Mouse (Mus musculus): ENCODE measurements around the gene Uaca.

Uaca gene

DNA sequence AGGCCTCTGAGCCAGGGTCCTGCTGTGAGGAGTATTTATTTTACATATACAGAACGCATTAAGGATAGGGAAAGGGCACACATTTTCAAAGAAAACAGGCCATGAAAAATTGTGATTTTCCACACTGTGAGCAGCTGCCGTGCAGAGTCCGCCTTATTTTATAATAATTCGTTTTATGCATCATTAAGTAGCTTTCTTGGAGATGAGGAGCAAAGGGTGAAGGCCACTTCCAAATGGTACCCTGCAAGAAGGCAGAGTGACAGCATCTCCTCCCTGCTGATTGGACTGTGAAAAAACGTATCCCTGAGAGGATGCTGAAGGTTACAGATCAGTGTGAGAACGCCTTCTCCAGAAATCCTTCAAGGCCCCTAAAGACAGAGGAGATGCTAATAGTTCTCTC is 90.8 kb downstream of the Uaca start:
- DNase-seq (ENCODE audit: low spot score in 2 of 2), result no peak

GRCm38 (mm10) chr9:60886431-60887371 is 92.4 kb downstream of the Uaca start:
- DNase-seq (ENCODE audit: low spot score in 2 of 2), result no peak

- DNase-seq (ENCODE audit: low spot score in 2 of 2), result no peak
Observed at GRCm38 (mm10) chr9:60887389-60887811, 93.1 kb downstream of the Uaca start.

GRCm38 (mm10) chr9:60893511-60893910 is 99.2 kb downstream of the Uaca start:
- no peak for DNase-seq (ENCODE audit: low spot score in 2 of 2)

- DNase-seq (ENCODE audit: low spot score in 2 of 2), result peak; percentile 23 to 49
Observed at GRCm38 (mm10) chr9:60895486-60896110, 101.3 kb downstream of the Uaca start.

DNA sequence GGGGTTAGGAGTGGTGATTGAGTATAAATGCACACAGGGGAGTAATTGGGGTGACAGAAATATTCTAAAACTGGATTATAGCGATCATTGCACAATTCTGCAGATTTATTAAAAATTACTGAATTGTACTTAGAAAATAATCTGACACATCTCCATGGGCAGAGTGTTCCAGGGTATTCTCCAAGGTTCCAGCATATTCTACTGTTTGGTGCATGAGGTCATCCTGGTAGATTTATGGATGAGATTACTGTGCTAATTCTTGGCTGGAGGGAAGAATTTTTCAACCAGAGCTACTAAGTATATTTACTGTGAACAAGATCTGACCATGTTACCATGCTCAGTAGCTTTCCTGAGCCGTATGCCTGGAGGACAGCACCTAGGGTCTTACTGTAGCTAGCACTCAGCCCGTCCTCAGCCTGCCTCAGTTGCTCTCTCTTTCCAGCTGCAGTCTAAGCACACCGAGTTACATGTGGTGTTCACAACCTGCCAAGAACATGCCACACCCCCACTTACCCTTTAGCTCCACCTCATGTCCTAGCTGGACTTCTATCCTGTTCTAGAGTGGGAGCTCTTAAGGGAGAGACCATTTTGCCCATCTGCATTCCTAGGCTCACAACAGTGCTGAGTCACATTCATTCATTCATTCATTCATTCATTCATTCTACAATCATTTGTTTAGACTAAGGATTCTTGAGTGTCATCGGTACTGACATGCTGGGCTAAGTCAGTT is 104.1 kb downstream of the Uaca start:
- no peak for DNase-seq (ENCODE audit: low spot score in 2 of 2)

DNA sequence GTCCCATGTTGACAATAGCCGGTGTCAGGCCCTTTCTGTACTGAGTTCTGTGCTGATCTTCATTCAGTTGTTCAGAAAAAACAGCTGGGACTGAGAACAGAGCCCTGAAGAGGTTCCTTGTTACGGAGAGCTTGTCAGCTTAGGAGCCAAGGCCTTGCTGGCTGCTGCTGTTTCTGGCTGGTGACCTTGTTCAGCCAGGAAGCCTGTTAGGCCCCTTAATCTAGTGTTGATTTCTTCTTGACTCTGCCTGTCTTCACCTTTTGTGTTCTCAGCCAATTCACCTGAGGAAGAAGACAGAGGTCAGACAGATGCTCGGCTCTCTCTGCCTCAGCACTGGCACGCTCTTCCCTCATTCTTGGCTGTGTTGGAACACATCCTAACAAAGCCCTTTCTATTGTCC is 104.9 kb downstream of the Uaca start:
- DNase-seq (ENCODE audit: low spot score in 2 of 2), result no peak

GRCm38 (mm10) chr9:60899797-60900459 is 105.6 kb downstream of the Uaca start:
- DNase-seq (ENCODE audit: low spot score in 2 of 2), result no peak

DNA sequence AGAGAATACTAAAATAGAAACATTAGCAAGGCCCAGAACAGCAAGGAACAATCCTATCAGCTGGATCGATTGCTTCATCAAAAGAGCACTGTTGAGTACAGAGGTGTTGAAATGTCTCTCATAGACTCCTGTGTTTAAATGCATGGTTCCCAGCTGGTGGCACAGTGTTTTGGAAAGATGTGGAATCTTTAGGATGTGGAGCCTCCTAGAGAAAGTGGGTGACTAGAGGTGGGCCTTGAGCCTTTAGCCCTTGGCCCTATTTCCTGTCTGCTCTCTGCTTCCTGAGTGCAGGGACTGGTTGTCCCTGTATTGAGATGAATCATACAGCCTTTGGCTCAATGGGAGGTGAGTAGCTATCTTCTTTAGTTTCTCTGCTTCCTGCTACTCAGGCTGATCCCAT is 117.9 kb downstream of the Uaca start:
- no peak for DNase-seq (ENCODE audit: low spot score in 2 of 2)

DNA sequence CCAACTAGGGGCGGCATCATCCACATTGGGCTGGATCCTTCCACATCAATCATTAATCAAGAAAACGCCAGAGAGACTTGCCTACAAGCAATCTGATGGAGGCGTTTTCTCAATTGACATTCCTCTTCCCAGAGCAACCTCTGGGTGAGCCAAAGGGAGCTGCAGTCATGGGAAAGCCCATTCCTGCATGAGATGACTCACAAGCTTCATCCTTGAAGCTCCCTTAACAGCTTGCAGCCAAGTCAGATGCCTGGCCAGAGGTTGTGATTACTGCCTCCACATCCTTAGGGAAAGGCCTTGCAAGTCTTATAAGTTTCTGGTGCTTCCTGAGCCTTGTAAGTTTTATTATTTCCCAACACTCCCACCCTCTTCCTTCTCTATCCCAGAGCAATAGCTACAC is 119.3 kb downstream of the Uaca start:
- no peak for DNase-seq (ENCODE audit: low spot score in 2 of 2)

GRCm38 (mm10) chr9:60919936-60920672 is 125.8 kb downstream of the Uaca start:
- no peak for DNase-seq (ENCODE audit: low spot score in 2 of 2)

DNA sequence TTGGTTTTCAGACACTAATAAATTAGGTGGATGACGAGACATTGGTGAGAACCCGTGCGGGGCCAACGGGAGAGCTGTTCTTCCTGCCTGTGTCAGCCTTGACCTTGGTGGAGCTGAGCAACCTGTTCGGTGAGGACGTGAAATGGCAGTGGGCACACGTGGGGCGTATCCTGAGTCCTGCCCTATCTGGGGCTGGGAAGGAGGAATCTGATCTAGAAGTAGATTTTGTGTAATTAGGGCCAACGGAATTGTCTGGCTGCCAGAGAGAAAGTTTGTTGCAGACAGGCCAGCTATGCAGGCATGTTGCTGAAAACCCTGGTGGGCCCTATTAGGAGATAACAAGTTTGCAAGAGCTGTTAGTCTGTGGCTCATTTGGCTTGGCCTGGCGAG is 126.3 kb downstream of the Uaca start:
- DNase-seq (ENCODE audit: low spot score in 2 of 2), result no peak

GRCm38 (mm10) chr9:60921287-60921686 is 126.9 kb downstream of the Uaca start:
- DNase-seq (ENCODE audit: low spot score in 2 of 2), result no peak

DNA sequence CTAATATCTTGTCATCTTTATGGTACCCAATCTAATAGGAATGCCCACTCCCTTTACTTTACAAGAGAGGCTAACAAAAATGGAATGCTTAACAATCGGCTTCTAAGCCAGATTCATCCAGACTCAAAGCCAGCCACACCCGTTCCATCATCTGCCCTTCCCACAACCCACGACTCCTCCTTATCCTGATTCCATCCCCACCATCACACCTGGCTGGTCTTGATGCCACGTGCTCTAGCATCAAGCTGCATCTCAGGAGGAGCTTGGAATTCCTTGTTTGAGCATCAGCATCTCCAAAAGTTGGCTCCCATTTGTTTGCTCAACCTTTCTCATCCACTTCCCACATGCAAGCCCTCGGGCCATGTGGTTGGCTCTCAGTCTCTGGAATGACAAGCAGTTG is 127.5 kb downstream of the Uaca start:
- DNase-seq (ENCODE audit: low spot score in 2 of 2), result no peak

- DNase-seq (ENCODE audit: low spot score in 2 of 2), result no peak
Observed at GRCm38 (mm10) chr9:60926301-60926700, 132.0 kb downstream of the Uaca start.

DNA sequence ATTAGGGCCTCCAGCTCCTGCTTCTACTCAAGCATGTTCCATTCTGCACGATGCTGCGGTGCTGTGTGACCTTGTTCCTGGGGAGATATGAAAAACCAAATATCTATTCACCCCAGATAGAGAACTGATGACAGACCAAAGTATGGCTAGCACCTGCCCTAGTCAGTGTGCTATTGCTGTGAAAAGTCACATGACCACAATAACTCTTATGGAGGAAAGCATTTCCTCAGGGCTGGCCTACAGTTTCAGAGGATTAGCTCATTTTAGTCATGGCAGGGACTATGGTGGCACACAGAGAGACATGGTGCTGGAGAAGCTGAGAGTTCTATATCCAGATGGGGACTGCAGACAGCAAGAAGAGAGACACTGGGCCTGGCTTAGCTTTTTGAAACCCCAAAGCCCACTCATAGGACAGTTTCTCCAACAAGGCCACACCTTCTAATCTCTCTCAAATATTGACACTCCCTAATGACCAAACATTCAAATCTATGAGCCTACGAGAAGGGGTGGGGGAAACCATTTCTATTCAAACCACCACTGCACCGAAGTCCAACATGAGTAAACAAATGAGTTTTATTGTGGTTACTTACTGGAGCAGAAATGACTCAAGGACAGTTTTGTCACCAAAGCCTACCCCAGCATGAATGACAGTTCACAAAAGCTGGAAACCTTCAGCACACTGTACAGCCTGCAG is 135.1 kb downstream of the Uaca start:
- no peak for DNase-seq (ENCODE audit: low spot score in 2 of 2)
